Mouse (Mus musculus): ENCODE data around the gene Pax5.
"Not testable (repeated sequence)": the region's sequence is repeated elsewhere in the genome, so short reads cannot be mapped to it uniquely, and the experiment has no call there.

Pax5 gene

DNA sequence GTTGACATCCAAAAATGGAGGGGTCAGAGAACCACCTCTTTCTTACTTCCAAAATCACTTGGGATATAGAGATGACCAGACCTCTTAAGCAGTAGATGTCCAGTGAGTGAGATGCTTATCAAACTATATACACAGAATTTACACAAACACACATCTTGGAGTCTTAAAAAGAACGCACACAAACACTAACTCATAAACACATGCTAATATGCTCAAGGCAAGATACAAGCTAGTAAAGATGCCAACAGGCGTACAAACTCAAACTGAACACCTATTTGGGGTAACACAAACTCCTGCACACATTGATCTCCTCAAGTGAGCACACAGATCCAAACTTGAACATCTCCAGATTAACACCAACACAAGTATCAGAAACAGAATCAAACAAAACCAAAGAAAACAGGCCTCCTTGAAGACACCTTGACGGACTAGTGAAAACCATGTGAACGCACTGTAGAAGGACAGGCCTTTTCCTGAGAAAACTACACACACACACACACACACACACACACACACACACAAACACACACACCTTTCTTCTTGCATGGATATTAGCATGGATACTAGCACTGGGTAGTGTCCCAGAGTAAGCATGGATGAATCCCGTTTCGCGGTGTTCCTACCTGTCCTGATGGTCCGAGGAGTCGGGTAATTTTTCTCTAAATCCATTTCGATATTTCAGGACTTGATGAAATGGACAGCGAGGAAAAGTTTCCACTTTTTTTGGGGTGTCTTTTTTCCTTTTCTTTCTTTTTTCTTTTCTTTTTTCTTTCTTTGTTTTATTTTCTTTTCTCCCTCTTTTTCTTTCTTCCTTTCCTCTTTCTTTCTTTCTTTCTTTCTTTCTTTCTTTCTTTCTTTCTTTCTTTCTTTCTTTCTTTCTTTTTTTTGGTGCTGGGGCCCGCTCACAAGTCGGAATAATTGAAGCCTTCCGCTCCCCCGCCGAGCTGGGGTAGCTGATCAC lies at the start of gene Pax5:
TSS of gene Pax5 (minus strand) at position 748 of the 961 bp plus-strand sequence.
- DNase-seq = no peak

DNA sequence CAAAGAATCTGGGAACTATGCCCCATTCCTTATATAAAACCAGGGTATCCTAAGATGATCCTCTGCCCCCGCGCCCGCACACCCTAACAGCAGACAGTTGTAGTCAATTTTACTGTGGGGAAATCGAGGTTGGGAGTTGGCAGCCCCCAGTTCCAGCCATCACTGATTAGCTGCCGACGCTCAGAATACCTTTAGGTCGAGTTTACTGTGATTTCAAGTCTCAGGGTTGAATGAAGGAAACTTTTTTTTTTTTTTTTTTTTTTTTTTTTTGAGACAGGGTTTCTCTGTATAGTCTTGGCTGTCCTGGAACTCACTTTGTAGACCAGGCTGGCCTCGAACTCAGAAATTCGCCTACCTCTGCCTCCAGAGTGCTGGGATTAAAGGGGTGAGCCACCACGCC lies 46.8 kb upstream of the Pax5 start:
- DNase-seq = not testable (repeated sequence)

DNA sequence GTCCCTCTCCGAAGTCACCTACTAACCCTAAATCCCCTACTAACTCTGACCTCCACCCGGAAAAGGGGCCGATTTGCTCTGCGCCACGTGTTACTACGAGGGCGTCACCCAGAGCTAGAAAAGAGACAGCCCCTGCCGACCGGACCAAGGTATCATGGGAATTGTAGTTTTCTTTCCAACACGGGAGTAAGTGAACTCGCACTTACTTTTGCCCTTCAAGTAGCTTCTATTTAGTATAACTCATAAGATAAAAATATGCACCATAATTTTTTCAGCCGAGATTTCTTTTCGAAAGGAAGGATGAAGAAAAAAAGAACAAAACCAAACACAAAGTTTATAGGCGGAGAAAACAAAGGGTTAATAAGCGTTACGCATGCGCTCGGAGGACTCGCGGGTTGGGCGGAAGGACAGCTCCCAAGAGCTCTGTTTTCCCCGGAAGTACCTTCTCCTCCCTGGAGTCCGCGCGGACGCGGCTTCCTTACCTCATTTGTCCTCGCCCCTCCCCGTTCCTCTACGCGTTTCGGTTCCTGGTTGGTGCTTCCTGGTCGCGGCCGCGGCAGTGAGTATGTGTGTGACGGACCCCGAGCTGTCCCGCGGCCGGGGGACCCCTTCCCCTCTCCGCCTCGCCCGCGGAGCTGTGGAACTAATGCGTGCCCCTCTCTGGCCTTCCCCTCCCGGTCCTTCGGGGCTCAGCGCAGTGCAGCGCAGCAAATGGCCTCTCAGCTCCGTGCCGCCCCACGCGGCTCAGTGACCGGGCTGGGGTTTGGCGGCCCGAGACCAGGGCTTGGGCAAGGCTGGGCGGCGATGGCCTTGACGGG lies 46.1 kb upstream of the Pax5 start:
- peak; percentile 91 to 95 for DNase-seq

DNA sequence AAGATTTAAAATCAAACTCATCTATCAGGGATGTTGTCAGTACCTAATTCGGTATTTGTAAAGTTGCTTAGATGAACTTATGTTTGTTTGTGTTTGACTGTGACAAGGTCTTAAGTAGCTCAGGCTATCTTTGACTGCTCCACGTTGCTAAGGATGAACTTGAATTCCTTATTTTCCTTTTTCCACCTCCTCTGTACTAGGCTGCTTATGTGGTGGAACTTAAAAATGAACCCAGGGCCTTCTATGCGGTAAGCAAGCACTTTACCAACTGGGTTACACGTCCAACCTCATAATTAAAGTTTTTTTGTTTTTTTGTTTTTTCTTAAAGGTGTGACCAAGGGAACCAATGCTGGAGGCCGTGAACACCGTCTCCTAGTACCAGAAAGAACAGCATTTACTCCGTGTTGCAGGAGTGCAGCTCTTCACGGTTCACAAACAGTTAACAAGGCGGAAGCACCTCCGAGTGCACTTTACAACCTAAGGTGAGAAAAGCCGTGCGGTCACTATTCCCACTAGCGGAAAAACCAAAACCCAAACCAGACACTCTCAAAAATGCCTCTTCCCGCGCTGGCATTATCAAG lies 45.4 kb upstream of the Pax5 start, which contains the start of gene Zcchc7:
TSS of gene Zcchc7 (plus strand) at position 325 of the 581 bp plus-strand sequence.
- DNase-seq = no peak

DNA sequence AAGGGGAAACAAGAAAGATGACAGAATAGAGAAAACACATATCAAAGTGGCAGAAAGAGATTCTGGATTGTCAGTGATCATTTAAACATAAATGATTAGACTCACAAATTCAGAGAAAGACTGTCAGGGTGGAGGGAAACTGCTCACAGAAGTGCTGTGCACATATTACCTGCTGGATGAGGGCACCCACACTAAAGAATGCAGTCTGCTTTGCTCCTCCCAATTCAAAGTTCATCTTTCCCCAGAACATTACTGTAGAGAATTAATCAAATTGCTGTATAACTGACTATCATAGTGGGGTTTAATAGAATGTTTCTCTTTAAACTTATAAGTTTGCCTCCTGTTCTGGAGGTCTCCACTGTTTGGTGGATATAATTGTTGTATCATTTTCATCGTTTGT lies 30.2 kb upstream of the Pax5 start:
- DNase-seq = no peak

DNA sequence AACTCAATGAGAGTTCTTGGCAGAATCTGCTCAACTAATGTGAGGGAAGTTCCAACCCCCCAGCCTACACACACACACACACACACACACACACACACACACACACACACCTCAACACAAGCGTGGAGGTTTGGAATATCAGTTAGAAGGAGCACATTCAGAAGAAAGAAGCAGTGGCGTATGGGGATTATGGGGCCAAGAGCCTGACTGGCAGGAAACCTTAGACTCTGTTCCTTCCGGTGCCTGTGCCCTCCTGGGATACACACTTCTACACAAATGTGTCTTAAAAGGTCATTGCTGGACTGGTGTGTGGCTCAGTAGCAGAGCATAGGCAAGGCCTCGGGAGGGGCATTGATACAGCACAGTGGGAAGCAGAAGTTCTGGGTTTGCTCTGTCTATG lies 10.9 kb upstream of the Pax5 start:
- DNase-seq = no peak

- DNase-seq = no peak
Observed at GRCm38 (mm10) chr4:44720046-44720445, 9.8 kb upstream of the Pax5 start.

DNA sequence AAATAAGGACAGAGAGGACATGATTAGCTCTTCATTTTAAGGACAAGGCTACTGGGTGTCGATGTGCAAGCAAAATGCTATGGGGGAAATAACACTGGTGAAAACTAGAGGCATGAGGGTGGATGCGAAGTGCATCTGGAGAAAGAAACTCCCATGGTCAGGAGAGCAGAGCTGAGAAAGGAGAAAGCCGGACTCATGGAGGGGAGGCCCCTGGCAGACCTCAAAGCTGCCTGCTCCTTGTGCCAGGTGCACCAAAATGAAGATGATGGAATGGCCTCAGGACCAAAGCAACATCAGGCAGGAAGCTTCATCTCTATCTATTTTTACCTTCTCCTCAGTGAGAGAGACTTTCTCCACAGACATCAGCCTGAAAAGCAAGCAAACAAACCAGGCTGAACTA lies 7.4 kb upstream of the Pax5 start:
- DNase-seq = no peak

DNA sequence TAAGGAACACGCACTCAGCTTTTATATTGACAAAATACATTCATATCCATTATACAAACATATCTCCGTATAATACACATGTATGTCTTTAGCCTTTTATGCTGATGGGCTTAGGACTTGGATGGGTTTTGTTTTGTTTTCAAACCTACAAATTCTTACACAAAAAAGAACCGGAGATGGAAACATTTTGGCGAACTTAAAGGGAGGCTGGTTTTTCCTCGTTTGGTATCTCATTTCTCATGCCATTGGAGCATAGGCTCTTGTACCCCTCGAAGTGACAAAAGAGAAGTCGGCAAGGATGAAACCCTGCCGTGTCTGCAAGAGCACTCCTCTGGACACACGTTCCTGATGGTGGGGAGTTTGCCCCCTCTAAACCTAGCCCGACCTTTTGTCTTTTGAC lies 6.1 kb upstream of the Pax5 start:
- no peak for DNase-seq

GRCm38 (mm10) chr4:44715621-44716160 lies 5.4 kb upstream of the Pax5 start:
- no peak for DNase-seq

GRCm38 (mm10) chr4:44714111-44714621 lies 3.9 kb upstream of the Pax5 start:
- no peak for DNase-seq

DNA sequence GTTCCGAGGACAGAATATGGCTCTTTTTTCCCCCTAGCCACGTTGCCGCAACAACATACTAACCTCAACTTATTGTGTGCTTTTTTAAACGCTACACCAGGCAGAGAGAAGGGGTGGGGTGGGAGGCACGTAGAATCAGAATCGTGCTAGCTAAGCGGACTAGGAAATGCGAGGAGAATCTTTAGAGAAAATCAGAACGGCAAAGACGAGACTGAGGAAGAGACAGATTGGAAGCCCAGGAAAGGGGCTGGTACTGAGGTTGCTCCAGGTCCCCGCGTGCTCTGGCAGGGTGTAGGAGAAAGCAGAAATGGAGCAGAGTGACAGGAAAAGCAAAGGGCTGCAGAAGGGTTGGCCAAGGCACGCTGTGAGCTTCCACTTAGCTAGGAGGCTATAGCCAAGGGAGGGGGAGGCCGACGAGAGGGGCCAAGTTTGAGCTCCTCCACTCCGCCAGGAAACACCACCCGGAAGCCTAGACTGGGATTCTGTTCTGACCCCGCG lies 3.3 kb upstream of the Pax5 start:
- DNase-seq = no peak

- no peak for DNase-seq
Observed at GRCm38 (mm10) chr4:44712786-44713553, 2.7 kb upstream of the Pax5 start.

GRCm38 (mm10) chr4:44712051-44712700 lies 1.9 kb upstream of the Pax5 start:
- no peak for DNase-seq

- DNase-seq = no peak
Observed at GRCm38 (mm10) chr4:44711136-44711900, 1.0 kb upstream of the Pax5 start.

DNA sequence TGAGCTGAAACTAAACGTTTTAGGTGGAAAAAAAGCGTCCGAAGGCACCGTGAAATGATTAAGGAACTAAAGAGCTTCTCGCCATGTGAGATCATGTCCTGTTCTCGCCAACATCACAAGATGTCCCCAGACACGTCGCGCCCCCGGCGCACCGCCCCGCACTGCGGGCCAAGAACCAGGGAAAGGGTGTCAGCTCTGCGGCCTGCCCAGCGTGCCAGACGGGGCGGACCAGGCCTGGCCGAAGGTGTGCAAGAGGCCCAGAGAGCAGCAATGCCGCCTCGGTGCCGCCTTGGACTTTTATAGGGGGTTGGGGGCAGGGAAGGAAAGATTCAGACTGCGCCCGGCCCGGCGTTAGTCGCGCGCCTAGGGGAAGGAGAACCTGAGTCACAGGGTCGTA lies 412 bp upstream of the Pax5 start:
- DNase-seq = peak in 1 of 2 experiments; percentile 19

DNA sequence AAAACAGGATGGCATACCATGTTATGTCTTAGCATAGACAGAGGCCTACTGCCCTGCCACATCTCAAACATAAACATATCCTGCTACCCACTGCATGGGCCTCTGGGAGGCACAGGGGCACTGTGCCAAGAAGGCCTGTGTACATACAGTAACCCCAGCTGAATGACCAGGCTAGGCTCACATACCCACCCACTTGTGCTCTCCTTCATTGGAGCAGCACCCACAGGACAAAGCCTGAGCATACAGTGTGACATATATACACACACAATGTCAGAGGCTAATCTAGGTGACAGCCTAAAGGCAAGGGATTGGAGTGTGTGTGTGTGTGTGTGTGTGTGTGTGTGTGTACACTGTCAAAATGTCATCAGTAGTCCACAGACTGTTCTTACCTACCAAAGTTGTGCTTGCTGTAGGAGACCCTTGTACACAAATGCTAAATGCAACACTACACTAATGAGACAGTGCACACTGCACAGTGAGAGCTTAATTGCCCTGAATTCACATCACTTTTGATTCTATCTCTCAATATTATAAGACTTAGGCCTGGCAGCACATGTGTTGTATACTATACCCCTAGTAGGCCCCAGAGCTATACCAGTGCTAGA lies 1.1 kb downstream of the Pax5 start:
- no peak for DNase-seq

DNA sequence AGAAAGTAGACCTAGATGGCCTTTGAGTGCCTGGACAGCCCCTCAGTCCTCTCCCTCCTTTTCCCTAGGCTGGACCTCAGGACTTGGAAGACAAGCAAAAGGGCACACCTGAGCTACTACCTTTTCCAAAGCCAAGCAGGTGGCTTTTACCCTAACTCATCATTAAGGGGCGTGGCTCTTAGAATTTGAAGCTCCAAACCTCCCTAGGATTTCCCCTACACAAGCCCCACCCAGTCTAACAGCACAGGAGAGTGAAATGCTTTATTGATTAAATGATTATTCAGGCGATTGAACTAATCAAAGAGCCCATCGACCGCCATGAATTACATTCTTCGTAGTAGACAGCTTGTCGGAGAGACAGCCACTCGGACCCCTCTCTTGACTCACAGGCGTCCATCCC lies 2.0 kb downstream of the Pax5 start:
- no peak for DNase-seq

- DNase-seq = no peak
Observed at GRCm38 (mm10) chr4:44706865-44707264, 3.4 kb downstream of the Pax5 start.

- DNase-seq = peak in 1 of 2 experiments; percentile 17
Observed at GRCm38 (mm10) chr4:44705967-44706366, 4.3 kb downstream of the Pax5 start.
